Mouse (Mus musculus) hindbrain, embryonic 11.5 days (tissue): ENCODE data around the gene Clmp. TPM values are rescaled to one million over a fixed set of nuclear protein-coding genes. Genes with fewer than 3 reads are reported as not detected.
A peak's percentile ranks its signal among the peaks of the same experiment; 100 is the strongest.

Experiments used
- ATAC-seq: fragments of 200-750 bp; cut with Nextera tagmentation; 2 replicates; pipeline ENCODE4 v1.8.0; 2017; ENCODE audit warnings: mild to moderate bottlenecking, moderate TSS enrichment, moderate library complexity; ENCODE audit not compliant: low FRiP score
- DNase-seq: peaks from one replicate; pipeline ENCODE4 v3.0.0-alpha.2; 2015; ENCODE audit warnings: low spot score
- H3K27ac ChIP-seq: fragments of 300-500 bp; sonication (generic); 2 replicates; pipeline ENCODE4 v1.5.1; 2014; ENCODE audit warnings: mild to moderate bottlenecking, low read depth, low read length
- H3K27me3 ChIP-seq: fragments of 300-500 bp; sonication (generic); 2 replicates; pipeline ENCODE4 v1.6.1; 2014; ENCODE audit warnings: mild to moderate bottlenecking, low read length, moderate library complexity, mixed read lengths; ENCODE audit not compliant: control insufficient read depth, insufficient read depth
- H3K36me3 ChIP-seq: fragments of 300-500 bp; sonication (generic); 2 replicates; pipeline ENCODE4 v1.6.1; 2014; ENCODE audit warnings: mild to moderate bottlenecking, low read length, moderate library complexity, mixed read lengths; ENCODE audit not compliant: control insufficient read depth, insufficient read depth
- H3K4me1 ChIP-seq: fragments of 300-500 bp; sonication (generic); replicated peaks from 2 replicates; pipeline ENCODE4 v1.6.1; 2014; ENCODE audit warnings: low read length, mixed read lengths; ENCODE audit not compliant: control insufficient read depth, insufficient read depth
- H3K4me2 ChIP-seq: fragments of 300-500 bp; sonication (generic); replicated peaks from 2 replicates; pipeline ENCODE4 v1.6.1; 2014; ENCODE audit warnings: mild to moderate bottlenecking, low read depth, low read length
- H3K4me3 ChIP-seq: fragments of 300-500 bp; sonication (generic); 2 replicates; pipeline ENCODE4 v1.5.1; 2014; ENCODE audit warnings: low read depth, low read length
- H3K9ac ChIP-seq: fragments of 300-500 bp; sonication (generic); 2 replicates; pipeline ENCODE4 v1.6.1; 2014; ENCODE audit warnings: low read depth, low read length
- H3K9me3 ChIP-seq: fragments of 300-500 bp; sonication (generic); 2 replicates; pipeline ENCODE4 v1.6.1; 2016; ENCODE audit warnings: low read length; ENCODE audit not compliant: control insufficient read depth
- WGBS: fragments of 180-500 bp; shearing (Covaris S2); extraction: QIAGEN DNeasy Blood & Tissue Kit; methylation state at CpG from one replicate; pipeline ENCODE4 v1.1.7; 2014; 5-methylcytosine and 5-hydroxymethylcytosine counted together
- polyA plus RNA-seq: library from polyadenylated mRNA; unstranded; fragments of >200 nt; fragmentation: Nextera tagmentation; extraction: Ambion mirVana; gene quantifications from 2 replicates; pipeline ENCODE4 v1.2.1, GENCODE M21; 2014

Gene Clmp
- polyA plus RNA-seq, 1 experiment from 2014 or later, result 45.6 TPM

- Histone ChIP-seq H3K4me1 (0 out of 2 replicates have a peak, but pooled peaks cover 2% of the 10 kb centered on the region), H3K4me2 (no peak overlapping the region), H3K9me3 (no peaks in the 10 kb centered on the region), H3K36me3 (no peaks in the 10 kb centered on the region), H3K27ac (no peak overlapping the region), H3K9ac (no peak overlapping the region), H3K27me3 (no peaks in the 10 kb centered on the region), H3K4me3 (no peak overlapping the region)
- DNase-seq, result no peak
- 92% methylated on average over 5 of the region's 5 CpGs for WGBS
- ATAC-seq, result no peak
Measured at GRCm38 (mm10) chr9:40700253-40700652, 14.5 kb downstream of the Clmp start.

- peaks cover 9% of the 10 kb centered on the region; the same call in 1 of the 2 replicates for H3K4me1 ChIP-seq
- H3K27ac ChIP-seq, result no peak overlapping the region
- no peak for DNase-seq
- WGBS, result 44% methylated on average over 10 of the region's 10 CpGs
- no peak for ATAC-seq
- no peak overlapping the region for H3K4me3 ChIP-seq
- no peak overlapping the region for H3K9ac ChIP-seq
- H3K9me3 ChIP-seq, result no peaks in the 10 kb centered on the region
- H3K36me3 ChIP-seq, result no peaks in the 10 kb centered on the region
- no peaks in the 10 kb centered on the region for H3K27me3 ChIP-seq
- H3K4me2 ChIP-seq, result no peak overlapping the region
Measured at GRCm38 (mm10) chr9:40704364-40705276, 18.9 kb downstream of the Clmp start.

DNA sequence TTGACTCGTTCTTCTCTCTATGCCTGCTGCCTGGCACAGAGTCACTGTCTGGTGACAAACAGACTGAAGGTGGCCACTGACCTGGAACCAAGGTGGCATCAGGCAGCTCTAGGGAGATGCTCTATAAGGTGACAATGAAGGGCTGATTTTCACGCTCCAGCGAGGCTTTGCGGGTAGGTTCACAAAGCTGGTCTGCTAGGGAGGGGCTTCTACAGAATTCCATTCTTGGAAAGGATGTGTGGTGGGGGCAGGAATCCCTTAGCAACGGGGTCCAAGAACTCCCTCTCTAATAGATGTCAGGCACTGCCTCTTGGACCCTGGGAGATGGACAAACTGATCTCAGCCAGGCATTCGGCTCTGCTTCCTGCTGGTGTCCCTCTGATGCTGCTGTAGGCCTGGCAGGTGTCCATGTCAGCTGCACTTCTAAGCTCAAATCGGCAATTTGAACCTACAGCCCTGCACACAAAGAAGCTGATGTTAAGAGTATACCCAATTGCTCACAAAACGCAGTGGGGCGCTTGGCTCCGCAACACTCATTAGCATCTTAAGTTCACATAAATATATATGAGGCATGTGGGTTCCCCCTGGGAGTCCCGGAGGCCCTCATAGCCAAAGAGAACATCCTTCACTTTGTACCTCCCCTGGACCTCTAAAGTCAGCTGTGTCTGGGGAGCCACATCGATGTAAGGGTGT lies 22.8 kb downstream of the Clmp start:
- Histone ChIP-seq H3K27me3 (no peaks in the 10 kb centered on the region), H3K9ac (peak overlapping the region; percentile 29), H3K4me2 (no peak overlapping the region), H3K4me3 (no peak overlapping the region), H3K9me3 (no peaks in the 10 kb centered on the region), H3K4me1 (peaks cover 9% of the 10 kb centered on the region; the same call in 1 of the 2 replicates), H3K27ac (peak overlapping the region; percentile 73), H3K36me3 (no peaks in the 10 kb centered on the region)
- peak; percentile 56 for ATAC-seq
- 32% methylated on average over 12 of the region's 12 CpGs for WGBS
- peak; percentile 43 for DNase-seq

DNA sequence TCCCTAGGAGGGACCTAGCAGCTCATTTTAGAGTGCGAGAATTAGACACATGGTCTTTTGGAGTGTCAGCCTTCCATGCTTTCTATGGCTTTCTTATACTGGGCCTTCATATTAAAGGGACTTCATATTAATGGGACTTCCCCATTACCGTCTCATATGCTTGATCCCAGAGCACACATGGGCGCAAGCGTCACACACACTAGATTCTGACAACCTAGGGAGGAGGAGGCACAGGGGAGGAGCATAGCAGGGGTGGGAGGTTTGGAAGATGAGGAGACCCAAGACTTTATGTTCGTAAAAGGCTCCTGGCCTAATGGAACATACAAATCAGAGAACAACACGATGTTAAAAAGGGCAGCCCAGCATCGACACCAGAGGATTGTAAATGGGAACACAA lies 23.4 kb downstream of the Clmp start:
- Histone ChIP-seq H3K4me2 (no peak overlapping the region), H3K9me3 (no peaks in the 10 kb centered on the region), H3K4me1 (peaks cover 9% of the 10 kb centered on the region; the same call in 1 of the 2 replicates), H3K36me3 (no peaks in the 10 kb centered on the region), H3K27ac (peak overlapping the region; percentile 73), H3K27me3 (no peaks in the 10 kb centered on the region), H3K4me3 (no peak overlapping the region), H3K9ac (no peak overlapping the region)
- DNase-seq, result no peak
- 68% methylated on average over 7 of the region's 7 CpGs for WGBS
- ATAC-seq, result peak; percentile 33

DNA sequence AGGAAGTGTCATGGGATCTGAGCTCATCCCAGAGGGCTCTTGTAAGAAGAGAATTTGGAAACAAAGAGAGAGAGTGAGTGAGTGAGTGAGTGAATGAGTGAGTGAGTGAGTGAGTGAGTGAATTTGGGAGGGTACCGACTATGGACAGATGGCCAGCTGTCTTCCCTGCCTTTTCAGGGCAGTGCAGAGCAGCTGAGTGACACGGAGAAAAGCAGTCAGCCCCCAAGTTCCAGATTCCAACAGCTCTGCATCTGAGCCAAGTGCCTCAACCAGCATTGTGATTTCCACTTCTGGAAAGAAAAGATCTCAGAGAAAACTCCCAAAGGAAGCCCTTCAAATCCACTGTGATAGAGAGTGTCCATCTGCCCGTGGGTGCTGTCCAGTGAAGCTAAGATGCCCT lies 23.8 kb downstream of the Clmp start:
- Histone ChIP-seq H3K27ac (peak overlapping the region; percentile 73; the same call in 1 of the 2 replicates), H3K27me3 (no peaks in the 10 kb centered on the region), H3K36me3 (no peaks in the 10 kb centered on the region), H3K4me3 (no peak overlapping the region), H3K4me1 (peaks cover 9% of the 10 kb centered on the region; the same call in 1 of the 2 replicates), H3K4me2 (no peak overlapping the region), H3K9me3 (no peaks in the 10 kb centered on the region), H3K9ac (no peak overlapping the region)
- 76% methylated on average over 3 of the region's 3 CpGs for WGBS
- no peak for DNase-seq
- ATAC-seq, result peak; percentile 3; the same call in 1 of the 2 replicates

DNA sequence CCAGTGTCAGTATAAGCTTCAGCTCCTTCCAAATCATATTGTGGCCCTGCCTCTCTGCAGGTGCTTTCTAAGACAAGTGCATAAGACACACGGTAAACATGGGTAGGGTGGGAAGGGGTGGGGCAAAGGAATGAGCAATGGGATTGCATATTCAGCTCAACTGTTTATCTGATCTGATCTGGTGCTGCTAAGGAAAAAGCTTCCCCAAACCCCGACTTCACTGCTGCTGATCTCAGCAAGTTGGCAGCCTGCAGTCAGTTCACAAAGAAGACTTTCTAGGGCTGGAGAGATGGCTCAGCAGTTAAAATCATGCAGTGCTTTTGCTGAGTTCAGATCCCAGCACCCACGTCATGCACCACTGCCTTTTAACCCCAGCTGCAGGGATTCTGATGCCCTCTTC lies 24.2 kb downstream of the Clmp start:
- Histone ChIP-seq H3K27ac (peak overlapping the region; percentile 73; the same call in 1 of the 2 replicates), H3K9ac (no peak overlapping the region), H3K4me3 (no peak overlapping the region), H3K4me2 (no peak overlapping the region), H3K4me1 (peaks cover 8% of the 10 kb centered on the region; the same call in 1 of the 2 replicates), H3K27me3 (no peaks in the 10 kb centered on the region), H3K36me3 (no peaks in the 10 kb centered on the region), H3K9me3 (no peaks in the 10 kb centered on the region)
- WGBS, result 62% methylated on average over 3 of the region's 3 CpGs
- ATAC-seq (no peak), DNase-seq (no peak)

DNA sequence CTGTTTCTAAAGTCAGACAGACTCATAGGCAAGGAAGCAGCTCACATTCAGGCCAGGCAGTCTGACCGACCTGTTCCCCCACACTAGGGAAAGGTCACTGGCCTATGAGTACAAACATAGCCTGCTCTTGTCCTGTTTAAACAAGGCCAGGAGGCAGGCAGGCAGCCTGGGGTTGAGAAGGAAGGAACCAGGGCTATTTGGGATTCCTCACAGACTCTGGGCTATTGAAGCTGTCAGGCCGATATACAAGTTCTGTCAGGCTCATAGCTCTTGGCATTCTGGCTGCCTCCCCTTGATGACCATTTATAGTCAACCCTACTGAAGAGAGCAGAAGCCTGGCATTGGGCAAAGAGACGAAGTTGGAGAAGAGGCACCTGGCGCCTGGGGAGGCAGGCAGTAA lies 25.9 kb downstream of the Clmp start:
- Histone ChIP-seq H3K36me3 (no peaks in the 10 kb centered on the region), H3K9ac (no peak overlapping the region), H3K4me3 (no peak overlapping the region), H3K4me2 (no peak overlapping the region), H3K4me1 (peaks cover 8% of the 10 kb centered on the region; the same call in 1 of the 2 replicates), H3K9me3 (no peaks in the 10 kb centered on the region), H3K27me3 (no peaks in the 10 kb centered on the region), H3K27ac (no peak overlapping the region)
- ATAC-seq, result no peak
- no peak for DNase-seq
- WGBS, result 64% methylated on average over 4 of the region's 4 CpGs

DNA sequence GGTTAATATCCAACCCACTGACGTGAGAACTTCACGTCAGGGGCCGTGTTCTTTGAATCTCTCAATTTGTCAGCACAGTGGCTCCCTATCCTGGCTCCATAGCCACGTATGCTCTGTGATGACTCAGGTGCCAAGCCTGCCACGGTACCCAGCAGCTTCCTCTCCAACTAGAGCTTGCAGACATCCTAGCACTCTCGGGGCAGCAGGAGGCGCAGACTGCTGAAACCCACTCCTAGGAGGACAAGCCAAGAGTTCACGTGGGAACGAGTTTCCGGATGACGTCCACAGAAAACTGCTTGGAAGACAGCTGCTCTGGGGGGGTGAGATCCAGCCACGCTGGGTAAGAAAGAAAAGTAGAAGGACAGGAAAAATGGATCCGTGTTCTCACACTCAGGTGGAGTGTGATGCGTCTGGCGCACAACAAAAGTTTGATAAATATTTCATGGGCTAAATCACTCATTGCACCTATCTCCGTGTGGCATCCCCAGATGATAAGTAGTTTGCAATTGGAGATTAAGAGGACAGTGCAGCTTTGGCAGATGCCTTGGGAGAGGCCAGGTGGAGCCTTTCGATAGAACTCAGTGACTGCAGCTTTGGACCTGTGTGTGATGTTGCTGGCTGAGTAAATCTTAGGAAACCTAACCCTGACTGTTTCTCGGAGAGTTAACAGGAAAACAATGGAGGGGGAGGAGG lies 31.6 kb downstream of the Clmp start:
- Histone ChIP-seq H3K4me1 (no peaks in the 10 kb centered on the region; the same call in 1 of the 2 replicates), H3K27me3 (no peaks in the 10 kb centered on the region), H3K4me2 (no peak overlapping the region), H3K36me3 (no peaks in the 10 kb centered on the region), H3K9ac (no peak overlapping the region), H3K4me3 (no peak overlapping the region), H3K9me3 (no peaks in the 10 kb centered on the region), H3K27ac (no peak overlapping the region)
- ATAC-seq (no peak), DNase-seq (no peak)
- 75% methylated on average over 18 of the region's 18 CpGs for WGBS
